ENCODE assay signal across 1 mouse cellular context in the genomic region with DNA sequence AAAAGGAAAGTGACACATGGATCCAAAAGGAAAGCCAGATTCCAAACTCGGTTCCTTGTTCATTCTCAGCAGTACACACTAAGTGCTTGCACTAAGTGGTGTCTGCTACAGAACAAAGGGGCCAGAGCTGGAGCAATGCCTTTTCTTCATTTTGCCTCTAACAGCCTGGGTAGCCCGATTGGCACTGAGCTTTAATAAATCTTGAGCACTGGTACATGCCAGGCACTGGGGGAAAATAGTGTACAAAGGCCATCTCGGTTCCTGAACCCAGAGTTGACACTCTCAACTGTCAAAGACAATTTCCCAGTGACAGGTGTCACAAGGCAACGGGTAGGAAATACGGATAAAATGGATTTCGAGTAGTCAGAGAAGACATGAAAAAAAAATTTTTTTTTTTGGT.
TF ChIP-seq lines count a peak whose summit lies in the region.

No protein-coding gene starts in this region.

TF ChIP-seq in MEL, 35 proteins besides CTCF, POLR2A, EP300 and RAD21 (continued from another document):
- TF ChIP-seq CHD1 (IDR thresholded peaks at IDR 0.05; ENCODE audit: low read depth, low read length) (no peak), MEF2A (IDR thresholded peaks at IDR 0.05; ENCODE audit: extremely low read depth, insufficient replicate concordance, low read depth, low read length, poor library complexity, severe bottlenecking) (no peak), POLR2AphosphoS2 (IDR thresholded peaks at IDR 0.05; ENCODE audit: low read length) (no peak), NRF1 (IDR thresholded peaks at IDR 0.05; ENCODE audit: insufficient read depth, low read depth, low read length, poor library complexity, severe bottlenecking) (no peak), E2F4 (IDR thresholded peaks at IDR 0.05; ENCODE audit: borderline replicate concordance, low read depth, low read length) (no peak), MAFK (IDR thresholded peaks at IDR 0.05; ENCODE audit: borderline replicate concordance, low read depth, low read length) (no peak), RCOR1 (IDR thresholded peaks at IDR 0.05; ENCODE audit: low read depth, low read length) (no peak), USF1 (IDR thresholded peaks at IDR 0.05; ENCODE audit: low read depth, low read length) (no peak), ZC3H11A (IDR thresholded peaks at IDR 0.05; ENCODE audit: low read depth, low read length) (no peak), MAZ (IDR thresholded peaks at IDR 0.05; ENCODE audit: low read depth, low read length) (no peak), ZKSCAN1 (IDR thresholded peaks at IDR 0.05; ENCODE audit: low read depth, low read length) (no peak), JUND (IDR thresholded peaks at IDR 0.05; ENCODE audit: low read depth, low read length) (no peak), MYC (IDR thresholded peaks at IDR 0.05; ENCODE audit: low read depth, low read length) (no peak), BHLHE40 (IDR thresholded peaks at IDR 0.05; ENCODE audit: borderline replicate concordance, low read depth, low read length) (no peak), NELFE (IDR thresholded peaks at IDR 0.05; ENCODE audit: low read depth, low read length) (no peak)
